Mouse (Mus musculus) cerebellum, postnatal 36 days (tissue): ENCODE measurements at regions not wholly inside any gene's neighbourhood (a gene's known extent, or its start where the extent isn't known, plus 50 kb on each side); places are given as distances from the start of the nearest gene placed in this dataset.

Experiments
- DNase-seq, 2 experiments: peaks; one replicate each; pipeline ENCODE4 v3.0.0; 2021 to 2022; ENCODE audit warnings: mixed read lengths in 2 of 2

- no peak for DNase-seq
Measured at GRCm38 (mm10) chr6:14298167-14298566, 426.8 kb upstream of the 2610001J05Rik start.

GRCm38 (mm10) chr6:14297428-14297827, 426.1 kb upstream of the 2610001J05Rik start:
- no peak for DNase-seq

- DNase-seq: no peak
Measured at GRCm38 (mm10) chr6:14290843-14291242, 419.5 kb upstream of the 2610001J05Rik start.

GRCm38 (mm10) chr6:14281476-14281875, 410.2 kb upstream of the 2610001J05Rik start:
- DNase-seq: peak; percentile 42 to 51

- DNase-seq: no peak
Measured at GRCm38 (mm10) chr6:14261941-14262340, 390.6 kb upstream of the 2610001J05Rik start.

GRCm38 (mm10) chr6:14240331-14240730, 369.0 kb upstream of the 2610001J05Rik start:
- DNase-seq: no peak

- DNase-seq: no peak
Measured at GRCm38 (mm10) chr6:14239151-14239550, 367.8 kb upstream of the 2610001J05Rik start.

GRCm38 (mm10) chr6:14230823-14231222, 359.5 kb upstream of the 2610001J05Rik start:
- DNase-seq: no peak

GRCm38 (mm10) chr6:14207509-14207908, 336.2 kb upstream of the 2610001J05Rik start:
- DNase-seq: peak; percentile 53 to 56

- no peak for DNase-seq
Measured at GRCm38 (mm10) chr6:14197107-14197506, 325.8 kb upstream of the 2610001J05Rik start.

- no peak for DNase-seq
Measured at GRCm38 (mm10) chr6:14195351-14195750, 324.0 kb upstream of the 2610001J05Rik start.

- DNase-seq: no peak
Measured at GRCm38 (mm10) chr6:14191387-14192023, 320.2 kb upstream of the 2610001J05Rik start.

- no peak for DNase-seq
Measured at GRCm38 (mm10) chr6:14185921-14186420, 314.7 kb upstream of the 2610001J05Rik start.

GRCm38 (mm10) chr6:14147370-14147769, 276.1 kb upstream of the 2610001J05Rik start:
- DNase-seq: no peak

GRCm38 (mm10) chr6:14146394-14146793, 275.1 kb upstream of the 2610001J05Rik start:
- DNase-seq: no peak

GRCm38 (mm10) chr6:14142107-14142751, 270.9 kb upstream of the 2610001J05Rik start:
- no peak for DNase-seq

- DNase-seq: no peak
Measured at GRCm38 (mm10) chr6:14130392-14131144, 259.2 kb upstream of the 2610001J05Rik start.

- DNase-seq: no peak
Measured at GRCm38 (mm10) chr6:14129394-14129793, 258.1 kb upstream of the 2610001J05Rik start.

GRCm38 (mm10) chr6:14122311-14122710, 251.0 kb upstream of the 2610001J05Rik start:
- DNase-seq: no peak

GRCm38 (mm10) chr6:14121479-14121878, 250.2 kb upstream of the 2610001J05Rik start:
- no peak for DNase-seq

GRCm38 (mm10) chr6:14094907-14095306, 223.6 kb upstream of the 2610001J05Rik start:
- no peak for DNase-seq

- DNase-seq: no peak
Measured at GRCm38 (mm10) chr6:14081884-14082283, 210.6 kb upstream of the 2610001J05Rik start.

- no peak for DNase-seq
Measured at GRCm38 (mm10) chr6:14063735-14064134, 192.4 kb upstream of the 2610001J05Rik start.

- DNase-seq: no peak
Measured at GRCm38 (mm10) chr6:14046560-14046959, 175.2 kb upstream of the 2610001J05Rik start.
